Mouse (Mus musculus) ovary, postnatal 36 days (tissue): ENCODE results near the gene Olfr1493-ps1.

ENCODE experiments used
- DNase-seq: peaks from one replicate; pipeline ENCODE4 v3.0.0; 2022; ENCODE audit warnings: low spot score, mixed read lengths

Gene Olfr1493-ps1

DNA sequence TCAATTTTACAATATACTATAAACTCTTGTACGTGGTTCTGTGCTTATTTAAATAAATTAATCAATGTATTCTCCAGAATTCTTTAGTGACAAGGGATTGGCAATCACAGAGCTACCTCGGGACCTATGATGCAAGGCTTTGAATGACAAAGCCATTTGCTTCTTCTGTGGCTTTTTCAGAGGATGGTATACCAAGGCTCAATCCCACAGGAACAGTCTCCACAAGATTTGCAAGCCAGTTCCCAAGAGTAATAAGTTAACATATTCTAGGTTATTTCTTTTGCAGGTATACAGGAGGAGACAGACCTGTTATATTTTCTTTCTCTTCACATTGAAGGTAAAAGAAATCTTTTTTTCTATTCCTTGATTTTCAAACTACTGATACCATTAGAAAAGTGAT is at the start of gene Olfr1493-ps1:
Gene Olfr1493-ps1, plus strand, starts transcription at position 301 of the 400 bp plus-strand sequence.
- DNase-seq, result no peak

DNA sequence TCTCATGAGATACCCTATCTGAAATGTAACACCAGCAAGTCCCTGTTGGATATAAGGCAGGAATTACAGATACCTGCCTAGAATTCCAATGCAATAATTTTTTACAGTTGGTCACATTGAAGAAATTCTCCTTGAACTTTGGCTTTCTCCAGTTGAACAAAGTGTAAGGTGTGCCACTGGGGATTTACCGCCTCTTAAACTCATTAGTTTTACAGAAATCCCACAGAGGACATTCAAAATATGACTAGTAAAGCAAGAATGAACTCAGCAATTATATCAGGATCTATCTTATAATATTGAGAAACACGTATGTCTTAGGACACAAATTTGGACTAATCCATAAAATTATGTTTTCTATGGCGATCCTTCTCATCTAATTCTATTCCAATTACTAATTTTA is 26.1 kb upstream of the Olfr1493-ps1 start, which contains the start of gene Olfr1491:
Gene Olfr1491, plus strand, starts transcription at position 301 of the 400 bp plus-strand sequence.
- DNase-seq, result no peak

DNA sequence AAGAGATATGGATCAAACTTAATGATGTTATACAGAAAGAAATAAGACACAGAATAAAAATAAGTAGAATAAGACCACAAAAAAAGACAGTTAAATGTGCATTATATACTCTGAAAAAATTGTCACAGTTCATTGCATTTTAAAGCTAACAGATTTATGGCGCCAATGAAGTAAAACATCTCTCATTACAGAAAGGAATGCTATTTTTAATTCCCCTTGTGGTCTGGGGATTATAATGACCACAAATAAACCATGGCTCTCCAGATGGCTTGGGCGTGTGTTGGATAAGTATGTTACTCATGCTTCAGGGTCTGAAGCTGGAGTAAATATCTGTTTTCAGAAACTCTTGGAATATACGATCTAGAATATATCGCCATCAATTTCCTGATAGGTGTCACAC is 16.4 kb downstream of the Olfr1493-ps1 start, which contains the start of gene Olfr1494:
Gene Olfr1494, plus strand, starts transcription at position 301 of the 400 bp plus-strand sequence.
- no peak for DNase-seq

DNA sequence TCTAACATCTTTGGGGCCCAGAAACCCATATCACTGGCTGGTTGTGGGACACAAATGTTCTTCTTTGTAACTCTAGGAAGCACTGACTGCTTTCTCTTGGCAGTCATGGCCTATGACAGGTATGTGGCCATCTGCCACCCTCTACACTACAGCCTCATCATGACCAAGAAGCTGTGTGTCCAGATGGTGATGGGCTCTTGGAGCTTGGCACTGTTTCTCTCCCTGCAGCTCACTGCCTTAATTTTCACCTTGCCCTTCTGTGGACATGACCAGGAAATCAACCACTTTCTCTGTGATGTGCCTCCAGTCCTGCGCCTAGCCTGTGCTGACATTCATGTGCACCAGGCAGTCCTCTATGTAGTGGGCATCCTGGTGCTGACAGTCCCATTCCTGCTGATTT is 26.3 kb downstream of the Olfr1493-ps1 start:
- DNase-seq, result no peak

DNA sequence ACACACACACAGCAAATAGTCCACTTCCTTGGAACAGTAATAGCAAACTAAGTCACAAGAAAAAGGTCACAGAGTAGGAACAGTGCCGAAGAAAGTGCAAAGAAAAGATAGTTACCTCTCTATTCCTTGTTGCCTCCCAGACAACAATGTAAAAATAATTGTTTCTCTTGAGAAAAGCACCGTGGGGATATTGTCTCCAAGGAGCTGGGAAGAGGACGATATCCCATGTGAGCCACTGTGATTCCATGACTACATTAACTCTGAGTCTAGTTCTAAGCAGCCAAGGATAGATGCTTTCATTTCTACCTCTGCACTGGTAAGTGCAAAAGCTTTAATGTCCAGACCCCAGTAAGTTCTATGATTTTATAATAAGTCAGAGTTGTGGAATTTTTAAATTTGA is 41.2 kb downstream of the Olfr1493-ps1 start, which contains the start of gene Olfr1495:
Gene Olfr1495, plus strand, starts transcription at position 301 of the 400 bp plus-strand sequence.
- DNase-seq, result no peak

DNA sequence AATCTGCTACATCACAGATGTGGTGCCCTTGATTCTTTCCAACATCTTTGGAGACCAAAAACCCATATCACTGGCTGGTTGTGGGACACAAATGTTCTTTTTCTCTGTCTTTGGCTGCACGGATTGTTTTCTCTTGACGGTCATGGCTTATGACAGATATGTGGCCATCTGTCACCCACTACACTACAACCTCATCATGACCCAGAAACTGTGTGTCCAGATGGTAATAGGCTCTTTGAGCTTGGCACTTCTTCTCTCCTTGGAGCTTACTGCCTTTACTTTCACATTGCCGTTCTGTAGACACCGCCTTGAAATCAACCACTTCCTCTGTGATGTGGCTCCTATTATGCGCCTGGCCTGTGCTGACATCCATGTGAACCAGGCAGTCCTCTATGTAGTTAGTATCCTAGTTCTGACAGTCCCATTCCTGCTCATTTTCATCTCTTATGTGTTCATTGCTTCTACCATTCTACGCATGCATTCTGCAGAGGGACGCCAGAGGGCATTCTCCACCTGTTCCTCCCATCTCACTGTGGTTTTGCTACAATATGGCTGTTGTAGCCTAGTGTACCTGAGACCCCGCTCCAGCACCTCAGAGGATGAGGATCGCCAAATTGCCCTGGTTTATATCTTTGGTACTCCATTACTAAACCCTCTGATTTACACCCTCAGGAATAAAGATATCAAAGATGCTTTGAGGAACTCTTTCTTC is 45.6 kb downstream of the Olfr1493-ps1 start:
- DNase-seq, result no peak

DNA sequence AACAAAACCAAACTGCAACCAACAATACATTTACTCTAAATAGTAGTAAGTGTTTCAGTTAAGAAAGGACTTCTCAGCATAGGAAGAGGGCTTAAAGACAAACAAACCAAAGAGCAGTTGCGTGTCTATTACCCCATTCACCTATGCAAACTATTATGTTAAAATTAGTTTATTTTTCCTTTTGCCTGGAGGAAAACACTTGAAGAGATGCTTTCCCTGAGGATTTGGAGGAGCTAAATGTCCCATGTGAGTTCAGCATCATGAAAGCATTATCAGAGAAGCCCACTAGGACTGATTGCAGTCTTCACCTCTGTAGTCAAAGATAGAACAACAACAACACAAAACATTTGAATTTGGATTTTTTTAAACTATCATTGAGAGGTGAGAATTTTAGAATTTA is 54.5 kb downstream of the Olfr1493-ps1 start, which contains the start of gene Olfr1496:
Gene Olfr1496, plus strand, starts transcription at position 301 of the 400 bp plus-strand sequence.
- DNase-seq, result no peak
